Mouse (Mus musculus) kidney, embryonic 14.5 days (tissue): Measurements from ENCODE around the gene Selp. TPM values are rescaled to one million over a fixed set of nuclear protein-coding genes. Genes with fewer than 3 reads are reported as not detected.

ENCODE experiments used
- ATAC-seq: fragments of 200-750 bp; cut with Nextera tagmentation; 2 replicates; pipeline ENCODE4 v1.8.0; 2017; ENCODE audit warnings: moderate number of reproducible peaks, mild to moderate bottlenecking, moderate TSS enrichment, moderate library complexity; ENCODE audit not compliant: low FRiP score, low TSS enrichment
- H3K27ac ChIP-seq: fragments of 300-500 bp; sonication (generic); 2 replicates; pipeline ENCODE4 v1.5.1; 2014; ENCODE audit warnings: low read depth, mild to moderate bottlenecking, low read length, moderate library complexity, mixed read lengths
- H3K27me3 ChIP-seq: fragments of 300-500 bp; sonication (generic); 2 replicates; pipeline ENCODE4 v1.6.1; 2014; ENCODE audit warnings: mild to moderate bottlenecking, low read length; ENCODE audit not compliant: control insufficient read depth, insufficient read depth
- H3K36me3 ChIP-seq: fragments of 300-500 bp; sonication (generic); 2 replicates; pipeline ENCODE4 v1.6.1; 2014; ENCODE audit warnings: low read length, mixed read lengths; ENCODE audit not compliant: control insufficient read depth, insufficient read depth
- H3K4me1 ChIP-seq: fragments of 300-500 bp; sonication (generic); 2 replicates; pipeline ENCODE4 v1.6.1; 2014; ENCODE audit warnings: low read length, mixed read lengths; ENCODE audit not compliant: control insufficient read depth, insufficient read depth
- H3K4me2 ChIP-seq: fragments of 300-500 bp; sonication (generic); replicated peaks from 2 replicates; pipeline ENCODE4 v1.6.1; 2014; ENCODE audit warnings: low read depth, mild to moderate bottlenecking, low read length
- H3K4me3 ChIP-seq: fragments of 300-500 bp; sonication (generic); 2 replicates; pipeline ENCODE4 v1.5.1; 2014; ENCODE audit warnings: mild to moderate bottlenecking, low read length
- H3K9ac ChIP-seq: fragments of 300-500 bp; sonication (generic); 2 replicates; pipeline ENCODE4 v1.6.1; 2014; ENCODE audit warnings: low read depth, mild to moderate bottlenecking, low read length, moderate library complexity
- H3K9me3 ChIP-seq: fragments of 300-500 bp; sonication (generic); 2 replicates; pipeline ENCODE4 v1.6.1; 2016; ENCODE audit warnings: low read length; ENCODE audit not compliant: control insufficient read depth
- WGBS: fragments of 180-500 bp; shearing (Covaris S2); extraction: QIAGEN DNeasy Blood & Tissue Kit; methylation state at CpG from one replicate; pipeline ENCODE4 v1.1.7; 2014; 5-methylcytosine and 5-hydroxymethylcytosine counted together
- polyA plus RNA-seq: library from polyadenylated mRNA; unstranded; fragments of >200 nt; fragmentation: Nextera tagmentation; extraction: Ambion mirVana; gene quantifications from 2 replicates; pipeline ENCODE4 v1.2.1, GENCODE M21; 2014

Selp gene
- polyA plus RNA-seq, 1 experiment from 2014 or later = 0.32 TPM

- no peak for ATAC-seq
- no peak overlapping the region for H3K4me2 ChIP-seq
- no peaks in the 10 kb centered on the region for H3K4me1 ChIP-seq
- H3K4me3 ChIP-seq = no peak overlapping the region
- no peaks in the 10 kb centered on the region for H3K36me3 ChIP-seq
- 62% methylated on average over 2 of the region's 2 CpGs for WGBS
- H3K27me3 ChIP-seq = no peaks in the 10 kb centered on the region
- no peaks in the 10 kb centered on the region for H3K9me3 ChIP-seq
- no peak overlapping the region for H3K9ac ChIP-seq
- no peak overlapping the region for H3K27ac ChIP-seq
These were observed 5.3 kb upstream of the Selp start for GRCm38 (mm10) chr1:164109763-164110162.

DNA sequence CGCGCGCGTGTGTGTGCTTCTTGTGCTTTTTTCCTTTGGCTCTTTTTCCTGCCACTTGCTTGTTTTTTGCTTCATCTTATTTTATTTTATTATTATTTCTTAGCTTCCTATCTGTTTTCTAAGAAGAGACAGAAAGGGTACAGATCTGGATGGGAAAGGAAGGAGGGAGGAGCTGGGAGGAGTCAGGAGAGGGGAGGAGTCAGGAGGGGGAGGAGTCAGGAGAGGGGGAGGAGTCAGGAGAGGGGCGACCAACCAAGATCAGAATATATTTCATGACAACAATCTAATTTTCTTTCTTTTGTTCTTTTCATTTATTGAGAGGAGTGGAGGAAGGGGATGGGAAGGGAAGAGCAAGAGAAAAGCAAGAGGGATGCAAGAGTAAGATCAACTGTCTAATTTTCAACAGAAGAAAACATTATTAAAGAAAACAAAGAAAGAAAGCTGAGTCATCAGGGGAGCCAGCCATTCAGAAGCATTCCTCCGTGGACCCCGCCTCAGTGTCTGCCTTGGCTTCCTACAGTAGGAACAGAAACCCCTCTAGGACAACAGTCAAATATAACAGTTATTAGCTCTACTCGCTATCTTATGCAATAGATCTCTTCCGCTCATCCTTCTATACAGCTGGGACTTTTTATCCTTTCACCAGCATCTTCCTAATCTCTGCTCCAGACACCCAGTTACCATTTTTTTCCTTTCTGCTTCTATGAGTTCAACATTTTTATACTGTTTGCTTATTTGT lies 4.3 kb upstream of the Selp start:
- no peak overlapping the region for H3K9ac ChIP-seq
- no peaks in the 10 kb centered on the region for H3K9me3 ChIP-seq
- no peak for ATAC-seq
- H3K27me3 ChIP-seq = no peaks in the 10 kb centered on the region
- H3K4me2 ChIP-seq = no peak overlapping the region
- 93% methylated on average over 9 of the region's 9 CpGs for whole genome bisulfite sequencing
- no peaks in the 10 kb centered on the region for H3K36me3 ChIP-seq
- no peaks in the 10 kb centered on the region for H3K4me1 ChIP-seq
- no peak overlapping the region for H3K27ac ChIP-seq
- H3K4me3 ChIP-seq = no peak overlapping the region

- H3K27me3 ChIP-seq = no peaks in the 10 kb centered on the region
- no peak for ATAC-seq
- H3K36me3 ChIP-seq = no peaks in the 10 kb centered on the region
- H3K27ac ChIP-seq = no peak overlapping the region
- no peak overlapping the region for H3K4me3 ChIP-seq
- no peak overlapping the region for H3K9ac ChIP-seq
- H3K9me3 ChIP-seq = no peaks in the 10 kb centered on the region
- 79% methylated on average over 5 of the region's 5 CpGs for whole genome bisulfite sequencing
- H3K4me1 ChIP-seq = no peaks in the 10 kb centered on the region
- no peak overlapping the region for H3K4me2 ChIP-seq
These were observed 784 bp upstream of the Selp start for GRCm38 (mm10) chr1:164114280-164114679.

DNA sequence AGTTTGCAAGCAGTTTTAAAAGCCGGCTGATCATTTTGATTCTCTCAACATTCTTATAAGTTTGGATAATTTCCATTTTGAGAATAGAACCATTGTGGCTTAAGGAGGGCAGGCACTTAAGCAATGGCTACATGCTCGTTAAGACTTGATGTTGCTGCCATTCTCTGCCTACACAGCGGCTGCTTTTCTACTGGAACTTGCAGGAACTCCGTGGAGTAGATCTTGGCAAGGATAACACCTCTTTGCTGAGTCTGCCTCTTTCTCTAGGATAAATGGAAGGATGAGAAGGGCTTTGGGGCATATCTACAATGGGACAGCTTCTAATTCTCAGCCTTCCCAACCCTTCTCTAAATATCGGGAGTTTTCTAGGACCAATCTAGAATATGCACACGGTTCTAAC lies 583 bp downstream of the Selp start:
- no peaks in the 10 kb centered on the region for H3K4me1 ChIP-seq
- H3K9ac ChIP-seq = no peak overlapping the region
- H3K27me3 ChIP-seq = no peaks in the 10 kb centered on the region
- no peaks in the 10 kb centered on the region for H3K36me3 ChIP-seq
- ATAC-seq = no peak
- H3K27ac ChIP-seq = no peak overlapping the region
- no peaks in the 10 kb centered on the region for H3K9me3 ChIP-seq
- H3K4me2 ChIP-seq = no peak overlapping the region
- no peak overlapping the region for H3K4me3 ChIP-seq
- WGBS = 91% methylated on average over 6 of the region's 6 CpGs

GRCm38 (mm10) chr1:164117869-164118268 lies 2.8 kb downstream of the Selp start:
- Histone ChIP-seq H3K27ac (no peak overlapping the region), H3K27me3 (no peaks in the 10 kb centered on the region), H3K4me2 (no peak overlapping the region), H3K9ac (no peak overlapping the region), H3K36me3 (no peaks in the 10 kb centered on the region), H3K4me1 (no peaks in the 10 kb centered on the region), H3K9me3 (no peaks in the 10 kb centered on the region), H3K4me3 (no peak overlapping the region)
- no peak for ATAC-seq
- WGBS = 86% methylated on average over 6 of the region's 6 CpGs

DNA sequence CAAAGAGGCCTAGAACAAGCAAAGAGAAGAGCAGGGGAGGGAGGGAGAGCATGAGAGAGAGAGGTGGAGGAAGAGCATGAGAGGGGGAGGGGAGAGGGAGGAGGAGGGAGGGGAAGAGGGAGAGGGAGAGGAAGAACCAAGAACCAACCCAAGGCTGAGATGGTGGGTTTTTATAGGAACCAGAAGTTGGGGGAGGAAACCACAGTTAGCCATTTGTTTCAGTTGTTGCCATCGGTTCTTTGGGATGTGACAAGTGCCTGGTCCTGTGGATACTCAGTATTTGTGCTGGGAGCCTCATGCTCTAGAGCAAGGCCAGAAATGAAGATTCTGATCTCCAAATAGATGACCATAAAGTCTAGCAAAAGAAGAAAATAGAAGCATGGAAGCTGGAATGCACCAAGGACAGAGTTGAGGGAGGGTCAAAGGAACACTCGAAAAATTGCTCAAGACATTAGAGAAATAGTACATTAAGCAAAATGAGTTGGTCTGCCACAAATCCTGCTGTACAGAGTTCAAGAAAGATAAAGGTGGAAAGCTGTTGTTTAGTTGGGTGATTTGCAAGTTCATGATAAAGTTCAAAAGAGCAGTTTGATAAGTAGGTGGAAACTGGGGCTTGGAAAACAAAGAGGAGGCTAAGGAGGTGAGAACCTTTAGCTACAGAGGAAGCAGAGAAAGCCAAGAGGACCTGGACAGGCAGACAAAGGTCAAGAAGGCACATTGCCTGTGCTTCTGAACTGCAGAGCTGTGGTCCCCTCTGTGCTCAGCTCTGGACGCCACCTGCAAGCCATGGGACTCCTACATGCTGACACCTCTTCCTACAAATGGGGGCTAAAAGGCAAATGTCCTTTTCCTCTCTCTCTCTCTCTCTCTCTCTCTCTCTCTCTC lies 5.1 kb downstream of the Selp start:
- Histone ChIP-seq H3K9me3 (no peaks in the 10 kb centered on the region), H3K9ac (no peak overlapping the region), H3K27ac (no peak overlapping the region), H3K4me1 (no peaks in the 10 kb centered on the region), H3K36me3 (no peaks in the 10 kb centered on the region), H3K4me2 (no peak overlapping the region), H3K4me3 (no peak overlapping the region), H3K27me3 (no peaks in the 10 kb centered on the region)
- no peak for ATAC-seq
- WGBS = 60% methylated on average over 3 of the region's 3 CpGs

DNA sequence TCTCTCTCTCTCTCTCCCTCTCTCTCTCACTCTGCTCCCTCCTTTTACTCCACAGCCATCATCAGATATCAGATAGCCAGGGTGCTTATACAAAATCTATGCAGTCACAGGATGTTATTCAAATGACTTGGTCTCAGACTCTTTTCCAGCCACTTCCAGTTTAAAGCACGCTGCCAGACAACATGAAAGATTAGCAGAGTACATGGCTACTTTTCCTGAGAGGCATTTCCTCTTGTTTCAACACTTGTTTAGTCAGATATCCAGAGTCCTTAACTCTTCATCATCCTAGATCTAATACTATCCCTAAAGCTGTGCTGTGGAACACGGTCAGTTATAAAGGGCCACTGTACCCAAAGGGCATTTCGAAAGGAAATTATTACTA lies 5.7 kb downstream of the Selp start:
- whole genome bisulfite sequencing = 79% methylated on average over 3 of the region's 3 CpGs
- H3K27ac ChIP-seq = no peak overlapping the region
- no peak overlapping the region for H3K4me3 ChIP-seq
- H3K9ac ChIP-seq = no peak overlapping the region
- ATAC-seq = no peak
- H3K9me3 ChIP-seq = no peaks in the 10 kb centered on the region
- no peak overlapping the region for H3K4me2 ChIP-seq
- H3K27me3 ChIP-seq = no peaks in the 10 kb centered on the region
- H3K4me1 ChIP-seq = no peaks in the 10 kb centered on the region
- no peaks in the 10 kb centered on the region for H3K36me3 ChIP-seq

GRCm38 (mm10) chr1:164123836-164124235 lies 8.8 kb downstream of the Selp start:
- no peak for ATAC-seq
- H3K4me1 ChIP-seq = no peaks in the 10 kb centered on the region

GRCm38 (mm10) chr1:164130013-164130412 lies 14.9 kb downstream of the Selp start:
- no peaks in the 10 kb centered on the region for H3K27me3 ChIP-seq
- no peak overlapping the region for H3K4me3 ChIP-seq
- H3K9ac ChIP-seq = no peak overlapping the region
- H3K27ac ChIP-seq = no peak overlapping the region
- no peaks in the 10 kb centered on the region for H3K9me3 ChIP-seq
- H3K36me3 ChIP-seq = no peaks in the 10 kb centered on the region
- H3K4me2 ChIP-seq = no peak overlapping the region
- H3K4me1 ChIP-seq = no peaks in the 10 kb centered on the region
- ATAC-seq = peak; percentile 90
- WGBS = 41% methylated on average over 3 of the region's 3 CpGs

More at GRCm38 (mm10) chr1:164123836-164124235, 8.8 kb downstream of the Selp start:
- Histone ChIP-seq H3K4me3 (no peak overlapping the region), H3K27ac (no peak overlapping the region), H3K27me3 (no peaks in the 10 kb centered on the region), H3K9me3 (no peaks in the 10 kb centered on the region), H3K9ac (no peak overlapping the region), H3K36me3 (no peaks in the 10 kb centered on the region), H3K4me2 (no peak overlapping the region)
- WGBS = 40% methylated on average over 3 of the region's 3 CpGs
